In the genomic region with DNA sequence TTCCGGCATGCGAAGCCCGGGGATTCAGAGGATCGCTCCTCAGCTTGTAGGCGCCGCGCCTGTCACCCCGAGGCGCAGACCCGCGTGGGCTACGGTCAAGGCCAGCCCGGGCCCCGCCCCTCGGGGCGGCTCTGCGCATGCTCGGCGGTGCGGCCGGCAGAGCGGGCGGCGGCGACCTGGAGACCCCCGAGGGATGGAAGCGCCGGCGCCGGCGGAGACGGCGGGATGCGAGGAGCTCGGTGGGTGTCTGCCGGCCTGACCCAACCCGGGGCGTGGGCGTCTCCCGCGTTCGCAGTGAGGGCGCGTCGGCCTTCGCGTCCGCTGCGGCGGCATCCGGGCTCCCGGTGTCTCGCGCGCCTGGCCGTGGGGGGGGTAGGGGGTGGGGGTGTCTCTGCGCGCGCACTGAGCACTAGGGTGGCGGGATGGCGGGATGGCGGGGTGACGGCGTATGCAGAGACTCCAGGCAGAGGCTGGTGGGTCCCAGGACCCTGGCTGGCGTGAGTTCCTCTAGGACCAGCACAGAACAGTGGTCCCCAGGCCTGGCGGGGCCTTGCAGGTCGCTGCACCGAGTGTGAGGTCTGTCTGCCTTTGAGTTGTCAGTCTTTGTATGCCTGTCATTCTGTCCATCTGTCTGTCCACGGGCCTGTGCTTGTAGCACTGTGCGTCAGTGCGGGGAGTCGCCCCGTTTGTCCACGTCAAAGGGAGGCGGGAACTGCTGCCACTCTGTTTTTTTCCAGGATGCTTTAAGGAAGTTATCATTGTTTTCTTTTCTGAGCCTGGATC, we compare ENCODE assay signal across 8 mouse cellular contexts. TPM values are rescaled to one million over a fixed set of nuclear protein-coding genes. Genes with fewer than 3 reads are reported as not detected.
DNase-seq lines count a peak whose midpoint lies in the region; ATAC-seq and TF ChIP-seq lines count a peak whose summit lies in the region.

A gene (plus strand): TSS at position 140 of the 783 bp plus-strand sequence.

- H3K4me1 ChIP-seq in CH12.LX (ENCODE audit: control insufficient read depth in 1 of 2, insufficient read depth in 2 of 2) = peaks cover 14 to 54% of the 10 kb centered on the region in 2 experiments
- H3K4me1 ChIP-seq in lung, embryonic 15.5 days = 0 out of 2 replicates have a peak, but pooled peaks cover 12% of the 10 kb centered on the region
- peaks cover 14% of the 10 kb centered on the region for H3K4me1 ChIP-seq in olfactory bulb, adult 2 months (ENCODE audit: control insufficient read depth, insufficient read depth, low read length)

- no peaks in the 10 kb centered on the region for H3K79me2 ChIP-seq in CH12.LX (replicated peaks; ENCODE audit: control insufficient read depth, extremely low read depth, insufficient read depth, poor library complexity, severe bottlenecking)

- ATAC-seq in hematopoietic stem cell, adult 5-6 weeks (replicated peaks in 1 of 2; ENCODE audit: insufficient read depth in 1 of 2, low FRiP score in 2 of 2, low TSS enrichment in 1 of 2, low read depth in 1 of 2, poor library complexity in 2 of 2, severe bottlenecking in 2 of 2) = peak; percentile 57 to 61
- ATAC-seq in lung, embryonic 15.5 days (ENCODE audit: borderline replicate concordance, extremely low read depth, low FRiP score, low TSS enrichment) = peak; percentile 92

- peaks cover 0 to 3% of the 10 kb centered on the region in 2 experiments for H3K36me3 ChIP-seq in CH12.LX (replicated peaks in 1 of 2; ENCODE audit: control insufficient read depth in 1 of 2, insufficient read depth in 1 of 2, low read length in 1 of 2)
- H3K36me3 ChIP-seq in lung, embryonic 15.5 days = no peaks in the 10 kb centered on the region

- dilution Hi-C loops in CH12.LX (cut with MboI; ENCODE audit: extremely low pct_ligation_motif_present, extremely low pct_unique_long_range_greater_than_20kb, low sequenced_read_pairs) = no loop called here

- H3K4me3 ChIP-seq in CH12.LX (replicated peaks in 1 of 3; ENCODE audit: low read depth in 2 of 3, low read length in 2 of 3, poor library complexity in 1 of 3) = peak within 1 kb of the TSS; percentile 53 to 70 (median 59)
- H3K4me3 ChIP-seq in lung, embryonic 15.5 days = peak within 1 kb of the TSS; percentile 71
- peak within 1 kb of the TSS; percentile 67 for H3K4me3 ChIP-seq in olfactory bulb, adult 2 months (ENCODE audit: insufficient read depth, low read depth, low read length)

- TF ChIP-seq EP300 in CH12.LX (IDR thresholded peaks at IDR 0.05; ENCODE audit: low read length) = no peak

- peak; percentile 62; the same call in 1 of the 2 replicates for TF ChIP-seq POLR2A in CH12.LX (IDR thresholded peaks at IDR 0.05; ENCODE audit: low read depth, low read length)
- TF ChIP-seq POLR2A in olfactory bulb, adult 2 months (IDR thresholded peaks at IDR 0.05; ENCODE audit: insufficient read depth, low read depth, low read length) = peak; percentile 52

- TF ChIP-seq RAD21 in CH12.LX (IDR thresholded peaks at IDR 0.05; ENCODE audit: low read depth, low read length) = no peak

- no peak for TF ChIP-seq CTCF in CH12.LX (conservative IDR thresholded peaks at IDR 0.05 in 1 of 2, IDR thresholded peaks at IDR 0.05 in 1 of 2; ENCODE audit: low read depth in 2 of 2, low read length in 2 of 2)
- TF ChIP-seq CTCF in olfactory bulb, adult 2 months (IDR thresholded peaks at IDR 0.05; ENCODE audit: insufficient read depth, low read depth, low read length) = no peak

- in situ Hi-C loops in CH12.LX (cut with MboI; ENCODE audit: low pct_ligation_motif_present, low pct_unique_long_range_greater_than_20kb, low sequenced_read_pairs) = no loop called here

- H3K4me2 ChIP-seq in CH12.LX (ENCODE audit: insufficient read depth, low read depth, poor library complexity, severe bottlenecking) = peak within 1 kb of the TSS; percentile 60
- peak within 1 kb of the TSS; percentile 73 for H3K4me2 ChIP-seq in lung, embryonic 15.5 days

- H3K27me3 ChIP-seq in CH12.LX (replicated peaks) = no peaks in the 10 kb centered on the region
- H3K27me3 ChIP-seq in lung, embryonic 15.5 days = no peaks in the 10 kb centered on the region

- WGBS in lung, embryonic 15.5 days = under 1% methylated on average over 68 of the region's 75 CpGs
- under 1% methylated on average over 72 of the region's 75 CpGs for WGBS in olfactory bulb, adult 2 months

- DNase-seq in CH12.LX (ENCODE audit: extremely low read depth) = no peak
- DNase-seq in cerebellum, adult 11 months = peak; percentile 72
- DNase-seq in forelimb bud, embryonic 11.5 days (ENCODE audit: low read depth, low spot score) = peak; percentile 57
- DNase-seq in layer of hippocampus, adult 9-10 months (ENCODE audit: low spot score) = peak; percentile 68
- peak; percentile 45 to 52 for DNase-seq in thymus, adult 18-20 months

- no peak within 1 kb of the TSS for H3K27ac ChIP-seq in CH12.LX (ENCODE audit: insufficient read depth, low read depth)
- peak within 1 kb of the TSS; percentile 66; the same call in 1 of the 2 replicates for H3K27ac ChIP-seq in lung, embryonic 15.5 days
- peak within 1 kb of the TSS; percentile 43 for H3K27ac ChIP-seq in olfactory bulb, adult 2 months (ENCODE audit: insufficient read depth, low read depth, low read length)

- peak within 1 kb of the TSS; percentile 59 for H3K9ac ChIP-seq in CH12.LX (ENCODE audit: insufficient read depth, low read depth)
- H3K9ac ChIP-seq in lung, embryonic 15.5 days = peak within 1 kb of the TSS; percentile 71

- H3K9me3 ChIP-seq in CH12.LX (replicated peaks; ENCODE audit: low read length) = no peaks in the 10 kb centered on the region
- no peaks in the 10 kb centered on the region for H3K9me3 ChIP-seq in lung, embryonic 15.5 days

TF ChIP-seq in CH12.LX, 34 proteins besides CTCF, POLR2A, EP300 and RAD21:
- TF ChIP-seq NELFE (IDR thresholded peaks at IDR 0.05; ENCODE audit: low read depth, low read length) (peak; percentile 55; the same call in 1 of the 2 replicates), NRF1 (IDR thresholded peaks at IDR 0.05; ENCODE audit: low read depth, low read length) (peak; percentile 88), BHLHE40 (IDR thresholded peaks at IDR 0.05; ENCODE audit: low read depth, low read length) (no peak), TBP (conservative IDR thresholded peaks at IDR 0.05; ENCODE audit: low read depth, low read length) (no peak), MXI1 (IDR thresholded peaks at IDR 0.05; ENCODE audit: low read depth, low read length) (peak; percentile 55; the same call in 1 of the 2 replicates)

RNA-seq across cellular contexts. Expression of the gene that starts here (rescaled TPM):
- total RNA-seq in CH12.LX (2012; rRNA removed) (8.4 and 9.0 TPM in 2 replicates), CH12.LX (2014; rRNA removed) (9.2 and 10.3 TPM in 2 replicates)
- 6.6 and 6.9 TPM in 2 replicates for polyA plus RNA-seq in CH12.LX (2012; ENCODE audit: insufficient read length, low read depth)
- 7.3 and 8.9 TPM in 2 replicates for total RNA-seq in hematopoietic stem cell, adult 5-6 weeks (2017)
- polyA plus RNA-seq in lung, embryonic 15.5 days (2015; fragmentation: Nextera tagmentation; extraction: Ambion mirVana) = 12.3 and 12.6 TPM in 2 replicates
- not detected in 2 replicates for polyA plus RNA-seq in olfactory bulb, adult 2 months (2012; ENCODE audit: insufficient read depth, insufficient read length, low replicate concordance, missing spikeins)
